In the genomic region with DNA sequence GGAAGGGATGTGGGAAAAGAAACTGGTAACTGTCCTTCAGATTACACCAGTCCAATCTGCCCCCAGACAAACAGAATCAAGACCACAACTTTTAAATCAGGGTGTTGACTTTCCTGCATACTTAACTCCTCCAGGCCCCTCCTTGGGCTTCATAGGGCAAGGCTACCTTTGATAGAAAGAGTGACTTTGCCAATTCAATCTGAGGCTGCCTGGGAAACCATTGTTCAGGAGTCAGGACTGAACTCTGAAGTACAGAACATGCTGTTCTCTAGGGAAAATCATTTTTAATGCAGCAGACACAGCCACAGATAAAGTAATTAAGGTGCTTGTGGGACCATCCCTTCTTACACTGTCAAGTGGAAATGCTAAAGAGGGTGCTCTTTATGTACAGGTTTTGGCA, we compare ENCODE assay signal across 24 mouse cellular contexts. TPM values are rescaled to one million over a fixed set of nuclear protein-coding genes. Genes with fewer than 3 reads are reported as not detected.
"Had no signal": no experiment of that assay in that cellular context is flagged by ENCODE, and none has a peak within 500 bp of the region (broad histone marks: within the 10 kb centered on the region; RNA-seq: fewer than 3 reads in every experiment).

No protein-coding gene starts in this region.

- H3K27me3 ChIP-seq: neural tube, embryonic 13.5 days; neural tube, embryonic 15.5 days; stomach, embryonic 15.5 days had no signal

- H3K36me3 ChIP-seq: neural tube, embryonic 13.5 days; neural tube, embryonic 15.5 days; stomach, embryonic 15.5 days had no signal

- DNase-seq: retina, postnatal 1 day; right cerebral cortex, adult 18-20 months; right cerebral cortex, postnatal 14 days; right cerebral cortex, postnatal 25 days; right cerebral cortex, postnatal 4 days; spleen, adult 18-20 months; thymus, adult 18-20 months; thymus, adult 2 months; thymus, postnatal 14 days; thymus, postnatal 25 days; thymus, postnatal 36 days; thymus, postnatal 4 days had no signal

- H3K4me3 ChIP-seq: neural tube, embryonic 13.5 days; neural tube, embryonic 15.5 days; stomach, embryonic 15.5 days had no signal

- H3K9ac ChIP-seq: neural tube, embryonic 13.5 days; neural tube, embryonic 15.5 days; stomach, embryonic 15.5 days had no signal

- H3K27ac ChIP-seq: neural tube, embryonic 13.5 days; neural tube, embryonic 15.5 days; stomach, embryonic 15.5 days; stomach, postnatal 0 days had no signal

- H3K4me1 ChIP-seq: neural tube, embryonic 13.5 days; neural tube, embryonic 15.5 days; stomach, embryonic 15.5 days had no signal

- H3K4me2 ChIP-seq: neural tube, embryonic 13.5 days; neural tube, embryonic 15.5 days; stomach, embryonic 15.5 days had no signal

- H3K9me3 ChIP-seq: neural tube, embryonic 13.5 days; neural tube, embryonic 15.5 days; stomach, embryonic 15.5 days had no signal

RNA-seq across cellular contexts. Expression of a gene that starts 27.6 kb away (rescaled TPM):
- total RNA-seq: neutrophil, adult 5-6 weeks had no signal
- polyA plus RNA-seq: neural tube, embryonic 13.5 days; small intestine, adult 2 months; spleen, adult 2 months; stomach, embryonic 14.5 days; stomach, embryonic 15.5 days; stomach, embryonic 16.5 days; stomach, postnatal 0 days; testis, adult 2 months; thymus, postnatal 0 days; urinary bladder, adult 2 months had no signal
